Mouse (Mus musculus) embryonic facial prominence, embryonic 13.5 days (tissue): ENCODE results near the gene Zc3h18. TPM values are rescaled to one million over a fixed set of nuclear protein-coding genes. Genes with fewer than 3 reads are reported as not detected.

Experiments
- ATAC-seq: fragments of 200-750 bp; cut with Nextera tagmentation; 2 replicates; pipeline ENCODE4 v1.8.0; 2017; ENCODE audit warnings: low read depth; ENCODE audit not compliant: insufficient number of reproducible peaks, insufficient read depth, low FRiP score, low TSS enrichment
- H3K27ac ChIP-seq: fragments of 300-500 bp; sonication (generic); 2 replicates; pipeline ENCODE4 v1.5.1; 2015; ENCODE audit warnings: moderate library complexity, mild to moderate bottlenecking, inconsistent platforms
- H3K27me3 ChIP-seq: fragments of 300-500 bp; sonication (generic); 2 replicates; pipeline ENCODE4 v1.6.1; 2015; ENCODE audit warnings: mild to moderate bottlenecking, inconsistent platforms
- H3K36me3 ChIP-seq: fragments of 300-500 bp; sonication (generic); 2 replicates; pipeline ENCODE4 v1.6.1; 2015; ENCODE audit warnings: mild to moderate bottlenecking, inconsistent platforms
- H3K4me1 ChIP-seq: fragments of 300-500 bp; sonication (generic); 2 replicates; pipeline ENCODE4 v1.6.1; 2015; ENCODE audit warnings: inconsistent platforms
- H3K4me2 ChIP-seq: fragments of 300-500 bp; sonication (generic); 2 replicates; pipeline ENCODE4 v1.6.1; 2015; ENCODE audit warnings: moderate library complexity, mild to moderate bottlenecking, inconsistent platforms
- H3K4me3 ChIP-seq: fragments of 300-500 bp; sonication (generic); 2 replicates; pipeline ENCODE4 v1.5.1; 2015; ENCODE audit warnings: mild to moderate bottlenecking, inconsistent platforms
- H3K9ac ChIP-seq: fragments of 300-500 bp; sonication (generic); 2 replicates; pipeline ENCODE4 v1.6.1; 2015; ENCODE audit warnings: mild to moderate bottlenecking, inconsistent platforms
- H3K9me3 ChIP-seq: fragments of 300-500 bp; sonication (generic); 2 replicates; pipeline ENCODE4 v1.6.1; 2016; ENCODE audit warnings: inconsistent platforms
- WGBS: fragments of 180-500 bp; shearing (Covaris S2); methylation state at CpG from one replicate; pipeline ENCODE4 v1.1.7; 2015; ENCODE audit warnings: mixed read lengths; 5-methylcytosine and 5-hydroxymethylcytosine counted together
- polyA plus RNA-seq: library from polyadenylated mRNA; unstranded; fragments of >200 nt; fragmentation: Nextera tagmentation; extraction: Ambion mirVana; gene quantifications from 2 replicates; pipeline ENCODE4 v1.2.1, GENCODE M21; 2015

Gene Zc3h18
- polyA plus RNA-seq, 1 experiment from 2014 or later: 54.8 TPM

DNA sequence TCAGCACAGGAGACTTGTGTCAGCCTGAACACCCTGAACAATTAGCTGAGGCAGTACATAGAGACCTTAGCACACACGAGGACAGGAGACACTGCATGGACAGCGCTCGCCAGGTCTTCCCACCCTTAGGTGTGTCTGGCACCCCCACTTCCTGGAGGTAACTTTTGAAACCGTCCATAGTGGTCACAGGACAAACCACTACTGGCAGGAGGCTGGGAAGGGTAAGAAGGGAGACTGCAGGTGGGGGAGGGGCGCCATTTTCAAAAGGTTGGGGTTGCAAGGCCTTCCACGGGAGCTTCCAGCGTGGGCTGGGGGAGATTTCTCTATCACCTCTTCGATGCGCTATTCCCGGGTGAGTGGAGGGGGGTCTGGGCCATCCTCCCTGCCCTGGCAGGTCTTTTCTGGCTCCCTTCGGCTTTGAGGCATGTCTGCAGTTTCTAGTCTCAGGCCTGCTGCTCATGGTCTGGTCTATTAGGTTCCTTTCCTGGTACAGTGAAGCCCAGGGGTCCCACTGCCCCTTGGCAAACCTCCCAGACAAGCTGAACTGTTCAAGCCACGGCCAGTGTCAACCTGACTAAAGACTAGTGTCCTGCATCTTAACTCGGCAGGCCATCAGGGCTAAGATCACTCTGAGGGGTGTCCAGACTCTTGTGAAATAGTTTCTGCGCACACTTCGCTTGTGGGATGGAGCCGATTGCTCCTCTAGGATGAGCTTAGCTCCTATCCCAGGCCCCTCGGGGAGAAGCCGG is 55.5 kb downstream of the Zc3h18 start:
- Histone ChIP-seq H3K4me2 (peak overlapping the region; percentile 93), H3K27me3 (no peaks in the 10 kb centered on the region), H3K9me3 (no peaks in the 10 kb centered on the region), H3K9ac (peak overlapping the region; percentile 84), H3K27ac (0 out of 2 replicates have a peak overlapping the region, but pooled peaks have one; percentile 44), H3K4me3 (peak overlapping the region; percentile 58), H3K4me1 (peaks cover 19% of the 10 kb centered on the region), H3K36me3 (peaks cover 37% of the 10 kb centered on the region)
- ATAC-seq: no peak
- WGBS: 37% methylated on average over 18 of the region's 18 CpGs

DNA sequence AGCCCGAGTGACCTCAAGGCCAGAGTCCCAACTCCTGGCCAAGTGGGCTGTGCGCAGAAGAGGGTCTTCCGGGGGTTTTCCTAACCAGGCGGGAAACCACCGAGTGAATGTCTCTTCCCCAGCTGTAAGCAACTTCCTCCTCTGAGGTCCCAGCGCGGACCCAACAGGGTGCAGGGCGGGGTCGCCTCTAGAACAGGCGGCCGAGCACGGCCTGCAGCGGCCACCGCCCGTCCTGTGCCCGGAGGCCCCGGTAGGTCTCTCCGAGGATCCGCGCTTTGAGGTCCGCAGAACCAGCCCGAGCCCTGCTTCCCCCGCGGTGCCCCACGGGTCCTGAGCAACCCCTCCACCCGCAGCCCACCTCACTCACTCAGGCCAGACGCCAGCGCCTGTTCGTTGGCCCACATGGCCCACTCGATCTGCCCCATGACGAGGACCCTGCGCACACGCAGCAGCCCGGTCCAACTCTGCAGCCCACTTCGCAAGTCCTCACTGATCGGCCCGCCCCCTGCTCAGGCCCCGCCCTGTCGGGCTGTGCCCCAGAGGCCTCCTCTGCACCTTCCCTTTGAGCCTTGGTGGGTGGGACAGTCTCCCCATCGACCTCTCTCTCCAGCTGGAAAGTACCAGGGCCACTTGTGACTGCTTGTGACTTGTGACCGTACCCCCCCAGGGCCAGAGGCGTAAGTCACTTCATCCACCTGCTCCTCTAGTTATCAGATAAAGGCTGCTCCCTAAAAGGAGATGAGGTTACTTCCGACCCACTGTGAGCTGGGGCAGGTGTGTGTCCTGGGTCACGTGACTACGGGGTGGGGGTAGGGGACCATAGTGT is 56.2 kb downstream of the Zc3h18 start, which contains the start of gene Cyba:
Cyba (minus strand) TSS at position 488 of the 826 bp plus-strand sequence.
- H3K4me1 ChIP-seq: peaks cover 19% of the 10 kb centered on the region
- 4% methylated on average over 45 of the region's 45 CpGs for WGBS
- H3K4me2 ChIP-seq: peak within 1 kb of the TSS; percentile 93
- H3K9me3 ChIP-seq: no peaks in the 10 kb centered on the region
- H3K4me3 ChIP-seq: peak within 1 kb of the TSS; percentile 58
- H3K36me3 ChIP-seq: peaks cover 42% of the 10 kb centered on the region
- H3K9ac ChIP-seq: peak within 1 kb of the TSS; percentile 84
- peak; percentile 61 for ATAC-seq
- H3K27ac ChIP-seq: peak within 1 kb of the TSS; percentile 44
- H3K27me3 ChIP-seq: no peaks in the 10 kb centered on the region

GRCm38 (mm10) chr8:122433269-122433905 is 57.0 kb downstream of the Zc3h18 start:
- no peak overlapping the region for H3K9ac ChIP-seq
- H3K4me2 ChIP-seq: peak overlapping the region; percentile 93
- H3K27ac ChIP-seq: peak overlapping the region; percentile 44; the same call in 1 of the 2 replicates
- H3K4me3 ChIP-seq: 0 out of 2 replicates have a peak overlapping the region, but pooled peaks have one; percentile 58
- no peak for ATAC-seq
- H3K9me3 ChIP-seq: no peaks in the 10 kb centered on the region
- 67% methylated on average over 11 of the region's 11 CpGs for WGBS
- H3K36me3 ChIP-seq: peaks cover 49% of the 10 kb centered on the region
- H3K27me3 ChIP-seq: no peaks in the 10 kb centered on the region
- H3K4me1 ChIP-seq: peaks cover 25% of the 10 kb centered on the region

DNA sequence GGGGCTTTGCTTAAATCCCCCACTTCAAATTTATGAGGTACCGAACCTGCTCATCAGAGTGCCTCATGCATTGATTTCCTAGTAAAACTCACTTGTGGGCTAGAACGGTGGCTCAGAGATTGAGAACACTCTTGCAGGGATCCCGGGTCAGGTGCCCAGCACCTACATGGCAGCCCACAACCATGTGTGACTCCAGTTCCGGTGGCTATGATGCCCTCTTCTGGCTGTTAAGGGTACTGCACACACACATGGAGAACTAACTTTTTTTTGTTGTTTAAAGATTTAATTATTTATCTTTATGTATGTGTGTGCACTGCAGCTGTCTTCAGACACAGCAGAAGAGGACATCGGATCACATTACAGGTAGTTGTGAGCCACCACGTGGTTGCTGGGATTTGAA is 59.0 kb downstream of the Zc3h18 start:
- Histone ChIP-seq H3K4me2 (no peak overlapping the region), H3K9me3 (no peaks in the 10 kb centered on the region), H3K27ac (no peak overlapping the region), H3K4me3 (no peak overlapping the region), H3K9ac (no peak overlapping the region), H3K4me1 (peaks cover 25% of the 10 kb centered on the region), H3K27me3 (no peaks in the 10 kb centered on the region), H3K36me3 (peaks cover 63% of the 10 kb centered on the region)
- WGBS: 89% methylated on average over 6 of the region's 6 CpGs
- no peak for ATAC-seq

DNA sequence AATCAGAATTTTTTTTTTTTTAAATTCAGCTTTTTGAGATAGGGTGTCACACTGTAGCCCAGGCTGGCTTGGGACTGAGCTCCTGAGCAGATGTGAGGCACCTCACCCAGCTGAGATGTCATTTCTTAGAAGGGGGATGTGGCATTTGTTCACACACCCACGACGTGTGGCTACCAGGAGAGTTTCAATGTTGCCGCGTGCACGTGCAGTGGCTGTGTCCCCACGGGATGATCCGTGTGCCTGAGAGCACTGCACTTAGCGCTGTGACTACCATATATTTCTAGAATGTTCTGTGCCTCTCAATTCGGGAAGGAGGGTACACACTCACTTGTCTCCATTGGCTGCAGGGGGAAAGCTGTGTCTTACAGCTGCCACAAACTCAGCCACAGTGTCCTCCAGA is 59.7 kb downstream of the Zc3h18 start:
- no peak for ATAC-seq
- no peak overlapping the region for H3K4me3 ChIP-seq
- H3K36me3 ChIP-seq: peaks cover 63% of the 10 kb centered on the region
- no peak overlapping the region for H3K4me2 ChIP-seq
- no peak overlapping the region for H3K9ac ChIP-seq
- H3K4me1 ChIP-seq: peaks cover 25% of the 10 kb centered on the region
- 93% methylated on average over 9 of the region's 9 CpGs for WGBS
- H3K9me3 ChIP-seq: no peaks in the 10 kb centered on the region
- no peak overlapping the region for H3K27ac ChIP-seq
- no peaks in the 10 kb centered on the region for H3K27me3 ChIP-seq

- no peak overlapping the region for H3K4me3 ChIP-seq
- whole genome bisulfite sequencing: 88% methylated on average over 20 of the region's 20 CpGs
These were observed 60.2 kb downstream of the Zc3h18 start for GRCm38 (mm10) chr8:122436586-122437125.

GRCm38 (mm10) chr8:122437708-122438331 is 61.4 kb downstream of the Zc3h18 start:
- Histone ChIP-seq H3K27me3 (no peaks in the 10 kb centered on the region), H3K27ac (0 out of 2 replicates have a peak overlapping the region, but pooled peaks have one; percentile 28), H3K9me3 (no peaks in the 10 kb centered on the region), H3K9ac (peak overlapping the region; percentile 49; the same call in 1 of the 2 replicates), H3K4me3 (no peak overlapping the region), H3K36me3 (peaks cover 63% of the 10 kb centered on the region), H3K4me2 (no peak overlapping the region), H3K4me1 (peaks cover 23% of the 10 kb centered on the region)
- 88% methylated on average over 13 of the region's 13 CpGs for WGBS
- ATAC-seq: no peak

More at GRCm38 (mm10) chr8:122436586-122437125, 60.2 kb downstream of the Zc3h18 start:
- Histone ChIP-seq H3K27ac (no peak overlapping the region), H3K9me3 (no peaks in the 10 kb centered on the region), H3K36me3 (peaks cover 63% of the 10 kb centered on the region), H3K27me3 (no peaks in the 10 kb centered on the region), H3K4me2 (no peak overlapping the region), H3K4me1 (peaks cover 22% of the 10 kb centered on the region), H3K9ac (no peak overlapping the region)
- ATAC-seq: no peak

- no peak overlapping the region for H3K9ac ChIP-seq
- H3K4me3 ChIP-seq: no peak overlapping the region
- no peaks in the 10 kb centered on the region for H3K9me3 ChIP-seq
- peaks cover 51% of the 10 kb centered on the region for H3K36me3 ChIP-seq
- H3K27ac ChIP-seq: no peak overlapping the region
- H3K4me1 ChIP-seq: peaks cover 19% of the 10 kb centered on the region
- no peak overlapping the region for H3K4me2 ChIP-seq
- 93% methylated on average over 16 of the region's 16 CpGs for WGBS
- ATAC-seq: no peak
- no peaks in the 10 kb centered on the region for H3K27me3 ChIP-seq
These were observed 62.9 kb downstream of the Zc3h18 start for GRCm38 (mm10) chr8:122439336-122439735.

DNA sequence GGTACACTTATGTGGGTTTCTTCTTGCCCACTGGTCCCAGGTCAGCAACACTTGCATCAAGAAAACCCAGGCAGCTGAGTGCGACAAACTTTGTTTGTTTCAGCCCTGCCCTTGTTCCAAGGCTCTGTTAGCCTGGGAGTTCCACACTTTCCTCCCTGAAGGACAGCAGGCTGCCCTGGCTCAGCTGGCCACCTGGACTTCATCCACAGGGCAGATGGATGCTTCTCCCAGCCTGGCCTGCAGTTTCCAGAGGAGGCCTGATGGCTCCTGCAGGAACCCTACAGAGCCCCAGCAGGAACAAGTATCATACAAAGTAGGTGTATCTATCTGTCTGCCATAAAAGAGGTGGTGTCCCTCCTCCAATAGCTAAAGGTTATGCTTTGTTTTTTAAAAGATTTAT is 64.9 kb downstream of the Zc3h18 start:
- WGBS: 96% methylated on average over 1 of the region's 1 CpGs
- H3K4me1 ChIP-seq: peaks cover 35% of the 10 kb centered on the region
- no peak overlapping the region for H3K4me2 ChIP-seq
- no peaks in the 10 kb centered on the region for H3K9me3 ChIP-seq
- peaks cover 34% of the 10 kb centered on the region for H3K36me3 ChIP-seq
- no peak for ATAC-seq
- H3K27ac ChIP-seq: no peak overlapping the region
- H3K27me3 ChIP-seq: no peaks in the 10 kb centered on the region
- no peak overlapping the region for H3K4me3 ChIP-seq
- no peak overlapping the region for H3K9ac ChIP-seq

DNA sequence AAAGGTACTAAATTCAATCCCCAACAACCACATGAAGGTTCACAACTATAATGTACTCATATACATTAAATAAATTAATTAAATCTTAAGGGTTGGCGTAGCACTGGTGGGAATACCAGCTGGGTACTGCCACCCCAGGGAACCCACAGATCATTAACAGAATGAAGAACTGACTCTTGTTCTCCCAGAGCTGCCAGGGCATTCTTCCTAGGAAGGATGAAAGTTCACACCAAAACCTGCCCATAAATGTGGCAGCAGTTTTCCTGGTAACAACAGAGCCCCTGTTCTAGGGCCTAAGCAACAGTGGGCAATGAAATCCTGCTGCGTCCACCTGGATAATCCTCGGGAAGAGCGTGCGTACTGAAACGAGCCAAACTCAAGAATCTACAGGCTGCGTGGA is 65.9 kb downstream of the Zc3h18 start:
- Histone ChIP-seq H3K9me3 (no peaks in the 10 kb centered on the region), H3K4me3 (peak overlapping the region; percentile 77), H3K36me3 (peaks cover 24% of the 10 kb centered on the region), H3K9ac (peak overlapping the region; percentile 81), H3K27me3 (no peaks in the 10 kb centered on the region), H3K4me2 (peak overlapping the region; percentile 97), H3K27ac (peak overlapping the region; percentile 85; the same call in 1 of the 2 replicates), H3K4me1 (peaks cover 35% of the 10 kb centered on the region)
- ATAC-seq: no peak
- WGBS: 28% methylated on average over 7 of the region's 7 CpGs
